In the genomic region with DNA sequence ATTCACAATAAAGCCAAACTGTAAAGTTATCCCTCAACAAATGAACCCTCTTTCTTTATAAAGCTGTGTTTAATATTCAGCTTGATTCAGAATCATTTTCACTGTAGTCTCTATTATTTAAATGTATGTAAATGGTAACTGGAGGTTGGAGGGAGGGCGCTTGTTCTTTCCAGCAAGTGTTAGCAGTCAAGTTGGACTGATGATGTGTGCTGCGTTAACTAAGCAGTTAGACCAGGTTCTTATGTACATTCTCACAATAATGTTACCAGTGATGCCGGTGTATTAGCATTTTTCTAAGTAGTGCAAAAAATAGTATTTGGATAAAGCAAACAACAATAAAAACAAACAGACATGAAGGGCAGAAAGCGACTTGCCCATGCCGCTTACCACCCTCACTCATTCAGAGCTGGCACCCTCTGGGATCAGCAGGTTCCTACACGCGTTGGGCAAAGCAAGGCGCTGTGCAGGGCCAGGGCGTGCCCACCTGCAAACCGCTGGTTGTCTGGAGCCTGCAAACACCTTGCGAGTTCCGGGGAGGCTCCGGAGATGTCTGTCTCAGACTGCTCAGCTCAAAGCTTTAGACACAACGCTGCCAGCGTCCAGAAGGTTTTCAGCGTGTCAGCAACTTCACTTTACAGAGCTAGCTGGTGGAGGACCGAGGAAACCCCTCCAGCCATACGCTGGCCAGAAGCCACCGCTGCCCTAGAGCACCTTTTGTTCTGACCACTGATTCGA, we compare ENCODE assay signal across 8 mouse cellular contexts. TPM values are rescaled to one million over a fixed set of nuclear protein-coding genes. Genes with fewer than 3 reads are reported as not detected.
A peak's percentile ranks its signal among the peaks of the same experiment; 100 is the strongest.
DNase-seq lines count a peak whose midpoint lies in the region; ATAC-seq and TF ChIP-seq lines count a peak whose summit lies in the region.

No protein-coding gene starts in this region.

- ATAC-seq in heart, embryonic 12.5 days (ENCODE audit: insufficient number of reproducible peaks, low FRiP score) = peak; percentile 60

- peak overlapping the region; percentile 72 for H3K4me3 ChIP-seq in heart, embryonic 12.5 days
- H3K4me3 ChIP-seq in ES-Bruce4 (ENCODE audit: low read depth, low read length) = peak overlapping the region; percentile 77
- peak overlapping the region; percentile 82 for H3K4me3 ChIP-seq in embryonic fibroblast, embryonic 13.5 days (ENCODE audit: insufficient read depth, low read length)
- H3K4me3 ChIP-seq in limb, embryonic 10.5 days = peak overlapping the region; percentile 71
- peak overlapping the region; percentile 17 for H3K4me3 ChIP-seq in myocyte

- peak overlapping the region; percentile 96 for H3K4me2 ChIP-seq in heart, embryonic 12.5 days
- peak overlapping the region; percentile 77 for H3K4me2 ChIP-seq in myocyte (ENCODE audit: low read depth)

- no peaks in the 10 kb centered on the region for H3K9me3 ChIP-seq in heart, embryonic 12.5 days (replicated peaks)
- H3K9me3 ChIP-seq in ES-Bruce4 (replicated peaks; ENCODE audit: control insufficient read depth, insufficient read depth, low read length, poor library complexity, severe bottlenecking) = no peaks in the 10 kb centered on the region
- no peaks in the 10 kb centered on the region for H3K9me3 ChIP-seq in limb, embryonic 10.5 days (replicated peaks)

- H3K9ac ChIP-seq in heart, embryonic 12.5 days = peak overlapping the region; percentile 75
- H3K9ac ChIP-seq in ES-Bruce4 (ENCODE audit: low read depth, poor library complexity, severe bottlenecking) = peak overlapping the region; percentile 54

- no peak for DNase-seq in heart, postnatal 14 days
- DNase-seq in limb, embryonic 10.5 days (ENCODE audit: low spot score) = no peak
- no peak for DNase-seq in gastrocnemius, postnatal 4 days (ENCODE audit: low spot score in 2 of 2)
- no peak for DNase-seq in right cerebral cortex, postnatal 14 days

- H3K27me3 ChIP-seq in heart, embryonic 12.5 days (replicated peaks) = peaks cover 15% of the 10 kb centered on the region
- H3K27me3 ChIP-seq in ES-Bruce4 (ENCODE audit: control insufficient read depth, insufficient read depth, low read length, poor library complexity, severe bottlenecking) = peaks cover 7% of the 10 kb centered on the region
- H3K27me3 ChIP-seq in limb, embryonic 10.5 days (ENCODE audit: low read depth, poor library complexity, severe bottlenecking) = peaks cover 43% of the 10 kb centered on the region
- H3K27me3 ChIP-seq in myocyte (ENCODE audit: control insufficient read depth, insufficient read depth, insufficient read length) = peaks cover 24% of the 10 kb centered on the region

- TF ChIP-seq POLR2A in ES-Bruce4 (IDR thresholded peaks at IDR 0.05; ENCODE audit: insufficient read depth, low read length) = no peak
- no peak for TF ChIP-seq POLR2A in embryonic fibroblast, embryonic 13.5 days (IDR thresholded peaks at IDR 0.05; ENCODE audit: low read depth, low read length)
- no peak for TF ChIP-seq POLR2A in myocyte (IDR thresholded peaks at IDR 0.05; ENCODE audit: insufficient read length, low read depth)

- H3K79me2 ChIP-seq in myocyte (ENCODE audit: control insufficient read depth, insufficient read depth) = no peaks in the 10 kb centered on the region

- no peaks in the 10 kb centered on the region for H3K36me3 ChIP-seq in heart, embryonic 12.5 days
- H3K36me3 ChIP-seq in ES-Bruce4 (ENCODE audit: control insufficient read depth, insufficient read depth, low read length, poor library complexity, severe bottlenecking) (no peaks in the 10 kb centered on the region), myocyte (ENCODE audit: control insufficient read depth, insufficient read depth) (no peaks in the 10 kb centered on the region)
- H3K36me3 ChIP-seq in limb, embryonic 10.5 days = no peaks in the 10 kb centered on the region

- no peak for TF ChIP-seq CTCF in ES-Bruce4 (IDR thresholded peaks at IDR 0.05; ENCODE audit: low read depth, low read length)
- no peak for TF ChIP-seq CTCF in embryonic fibroblast, embryonic 13.5 days (IDR thresholded peaks at IDR 0.05; ENCODE audit: borderline replicate concordance, insufficient read depth, low read length)

- H3K27ac ChIP-seq in heart, embryonic 12.5 days (ENCODE audit: poor library complexity, severe bottlenecking) = no peak overlapping the region; the same call in 1 of the 2 replicates
- H3K27ac ChIP-seq in ES-Bruce4 (ENCODE audit: insufficient read depth, low read length) = no peak overlapping the region
- H3K27ac ChIP-seq in embryonic fibroblast, embryonic 13.5 days (ENCODE audit: insufficient read depth, low read length) = no peak overlapping the region
- peak overlapping the region; percentile 74 for H3K27ac ChIP-seq in limb, embryonic 10.5 days

- intact Hi-C loops in heart, postnatal 14 days (cut with DNase I) = loop anchor here (10.0 kb wide), 1 partner anchor 217 kb away; no protein-coding TSS in a partner anchor

- peaks cover 7% of the 10 kb centered on the region for H3K4me1 ChIP-seq in heart, embryonic 12.5 days (replicated peaks)
- peaks cover 2% of the 10 kb centered on the region for H3K4me1 ChIP-seq in ES-Bruce4 (ENCODE audit: control insufficient read depth, insufficient read depth, low read length)
- no peaks in the 10 kb centered on the region for H3K4me1 ChIP-seq in embryonic fibroblast, embryonic 13.5 days (ENCODE audit: control insufficient read depth, insufficient read depth, low read length)
- peaks cover 13% of the 10 kb centered on the region for H3K4me1 ChIP-seq in limb, embryonic 10.5 days

- H3ac ChIP-seq in myocyte (ENCODE audit: control insufficient read depth, insufficient read length) = peak overlapping the region; percentile 29

- 3% methylated on average over 20 of the region's 20 CpGs for WGBS in heart, embryonic 12.5 days
- WGBS in limb, embryonic 10.5 days = 3% methylated on average over 20 of the region's 20 CpGs

- no peak for TF ChIP-seq EP300 in ES-Bruce4 (IDR thresholded peaks at IDR 0.05; ENCODE audit: insufficient read depth, low read depth, low read length)

TF ChIP-seq in myocyte, 11 proteins besides CTCF, POLR2A, EP300 and RAD21:
- TF ChIP-seq REST (IDR thresholded peaks at IDR 0.05; ENCODE audit: insufficient read depth, insufficient read length) (no peak), SRF (IDR thresholded peaks at IDR 0.05; ENCODE audit: control insufficient read depth, insufficient read length, low read depth) (no peak), MYOG (IDR thresholded peaks at IDR 0.05; ENCODE audit: control insufficient read depth in 1 of 3, insufficient read depth in 1 of 3, insufficient read length in 2 of 3, low read depth in 2 of 3) (no peak), CEBPB (IDR thresholded peaks at IDR 0.05; ENCODE audit: insufficient read depth, poor library complexity, severe bottlenecking) (no peak), MYOD1 (IDR thresholded peaks at IDR 0.05; ENCODE audit: control insufficient read depth in 1 of 3, insufficient read length in 2 of 3, low read depth in 2 of 3) (no peak)

RNA-seq across cellular contexts. Expression of a gene that starts 0.6 kb away (rescaled TPM):
- polyA plus RNA-seq in heart, embryonic 12.5 days (2016; fragmentation: Nextera tagmentation; extraction: Ambion mirVana) = 8.4 and 8.9 TPM in 2 replicates
- total RNA-seq in heart, postnatal 14 days (2021) = 10 to 100 TPM; 13.9 to 14.6 TPM
- polyA plus RNA-seq in ES-Bruce4 (2011; ENCODE audit: insufficient read depth, insufficient read length, low read depth, missing spikeins) (0.53 and 1.4 TPM in 2 replicates), myocyte (2012; fragmentation: generic; extraction: Trizol) (0.20 TPM)
- 0.30 and 0.77 TPM in 2 replicates for polyA plus RNA-seq in embryonic fibroblast, embryonic 13.5 days (2011; ENCODE audit: insufficient read length, low read depth, missing spikeins)
- polyA plus RNA-seq in limb, embryonic 10.5 days (2016; fragmentation: Nextera tagmentation; extraction: Ambion mirVana) = 1.6 and 1.9 TPM in 2 replicates
- 10 to 100 TPM in 1 of 2 experiments, 1 to 10 TPM in 1; 9.6 to 10.3 TPM for total RNA-seq in gastrocnemius, postnatal 4 days (2021)

Comparison
In these comparisons a context has a peak if more than half of its experiments do, and no peak if none do; other contexts are left out.
1. H3K4me3 ChIP-seq: peak in every context shown above with its lines; median percentile 82 in embryonic fibroblast, embryonic 13.5 days; 77 in ES-Bruce4; 72 in heart, embryonic 12.5 days; 71 in limb, embryonic 10.5 days; 17 in myocyte.